ENCODE assay signal across 10 mouse cellular contexts in genomic region chr10:91242491-91243046, GRCm38 (mm10).
DNase-seq lines count a peak whose midpoint lies in the region; ATAC-seq and TF ChIP-seq lines count a peak whose summit lies in the region.
"Had no signal": no experiment of that assay in that cellular context is flagged by ENCODE, and none has a peak within 500 bp of the region (broad histone marks: within the 10 kb centered on the region; RNA-seq: fewer than 3 reads in every experiment).

No protein-coding gene starts in this region.

- intact Hi-C loops in heart, adult 2 months (cut with DNase I) = loop anchor here (5.0 kb wide), 1 partner anchor 180 kb away; no protein-coding TSS in a partner anchor
- intact Hi-C loops in heart, postnatal 36 days (cut with DNase I) = no loop called here

- DNase-seq in heart, adult 2 months = no peak
- DNase-seq in heart, postnatal 36 days = no peak
- DNase-seq in lung, adult 2 months = no peak
- DNase-seq in limb, embryonic 14.5 days (ENCODE audit: low spot score) = no peak
- DNase-seq in embryo, embryonic 11 days = no peak

- no peak for TF ChIP-seq POLR2A in heart, adult 2 months (IDR thresholded peaks at IDR 0.05; ENCODE audit: insufficient read depth, low read depth, low read length)
- TF ChIP-seq POLR2A in lung, adult 2 months (IDR thresholded peaks at IDR 0.05; ENCODE audit: borderline replicate concordance, extremely low read depth, low read depth, low read length) = no peak
- TF ChIP-seq POLR2A in limb, embryonic 14.5 days (IDR thresholded peaks at IDR 0.05; ENCODE audit: borderline replicate concordance, extremely low read depth, insufficient read depth, insufficient read length) = no peak

- no peak overlapping the region for H3K9ac ChIP-seq in heart, adult 2 months (ENCODE audit: low read depth, low read length)
- H3K9ac ChIP-seq in lung, embryonic 15.5 days = no peak overlapping the region
- no peak overlapping the region for H3K9ac ChIP-seq in limb, embryonic 14.5 days (ENCODE audit: low read depth, low read length, severe bottlenecking)
- H3K9ac ChIP-seq in stomach, embryonic 14.5 days (replicated peaks; ENCODE audit: low read depth, low read length) = no peak overlapping the region
- H3K9ac ChIP-seq in midbrain, embryonic 16.5 days (ENCODE audit: low read depth, low read length) = no peak overlapping the region

- no peaks in the 10 kb centered on the region for H3K9me3 ChIP-seq in lung, embryonic 15.5 days
- no peaks in the 10 kb centered on the region for H3K9me3 ChIP-seq in limb, embryonic 14.5 days (ENCODE audit: control insufficient read depth, low read length)
- H3K9me3 ChIP-seq in stomach, embryonic 14.5 days (ENCODE audit: control insufficient read depth, low read depth, low read length) = no peaks in the 10 kb centered on the region
- no peaks in the 10 kb centered on the region for H3K9me3 ChIP-seq in midbrain, embryonic 16.5 days (replicated peaks; ENCODE audit: control insufficient read depth, low read length, poor library complexity, severe bottlenecking)

- no peak for TF ChIP-seq EP300 in heart, adult 2 months (IDR thresholded peaks at IDR 0.05; ENCODE audit: insufficient read depth, low read depth, low read length)

- 76% methylated on average over 5 of the region's 5 CpGs for whole genome bisulfite sequencing in heart, adult 2 months
- WGBS in lung, embryonic 15.5 days = 72% methylated on average over 5 of the region's 5 CpGs
- WGBS in lung, adult 2 months = 39% methylated on average over 5 of the region's 5 CpGs
- WGBS in limb, embryonic 14.5 days = 35% methylated on average over 5 of the region's 5 CpGs
- WGBS in stomach, embryonic 14.5 days = 70% methylated on average over 5 of the region's 5 CpGs
- WGBS in midbrain, embryonic 16.5 days = 66% methylated on average over 5 of the region's 5 CpGs

- peaks cover 16% of the 10 kb centered on the region for H3K4me1 ChIP-seq in heart, adult 2 months (ENCODE audit: control insufficient read depth, insufficient read depth, low read length)
- H3K4me1 ChIP-seq in lung, embryonic 15.5 days = peaks cover 43% of the 10 kb centered on the region
- H3K4me1 ChIP-seq in lung, adult 2 months (ENCODE audit: control insufficient read depth, insufficient read depth, low read length) = peaks cover 8% of the 10 kb centered on the region
- peaks cover 41% of the 10 kb centered on the region for H3K4me1 ChIP-seq in limb, embryonic 14.5 days (ENCODE audit: control insufficient read depth, insufficient read depth, low read length)
- peaks cover 15% of the 10 kb centered on the region for H3K4me1 ChIP-seq in stomach, embryonic 14.5 days (ENCODE audit: control insufficient read depth, insufficient read depth, low read length)
- peaks cover 4% of the 10 kb centered on the region; the same call in 1 of the 2 replicates for H3K4me1 ChIP-seq in midbrain, embryonic 16.5 days (ENCODE audit: control insufficient read depth, insufficient read depth, low read length)

- no peaks in the 10 kb centered on the region for H3K79me2 ChIP-seq in heart, adult 2 months (replicated peaks; ENCODE audit: control insufficient read depth, insufficient read depth, low read length)

- TF ChIP-seq CTCF in heart, adult 2 months (IDR thresholded peaks at IDR 0.05) = no peak
- TF ChIP-seq CTCF in lung, adult 2 months (IDR thresholded peaks at IDR 0.05; ENCODE audit: insufficient read depth, low read length) = no peak

- H3K36me3 ChIP-seq in heart, adult 2 months (ENCODE audit: control insufficient read depth, insufficient read depth, low read length) = peaks cover 7% of the 10 kb centered on the region
- H3K36me3 ChIP-seq in lung, embryonic 15.5 days = no peaks in the 10 kb centered on the region
- H3K36me3 ChIP-seq in limb, embryonic 14.5 days (ENCODE audit: control insufficient read depth, insufficient read depth, low read length) = no peaks in the 10 kb centered on the region
- no peaks in the 10 kb centered on the region for H3K36me3 ChIP-seq in stomach, embryonic 14.5 days (ENCODE audit: control insufficient read depth, insufficient read depth, low read length)
- no peaks in the 10 kb centered on the region for H3K36me3 ChIP-seq in midbrain, embryonic 16.5 days (ENCODE audit: control insufficient read depth, insufficient read depth, low read length)

- H3K27ac ChIP-seq in heart, adult 2 months = peak overlapping the region; percentile 69
- peak overlapping the region; percentile 92 for H3K27ac ChIP-seq in lung, embryonic 15.5 days
- H3K27ac ChIP-seq in limb, embryonic 14.5 days (replicated peaks; ENCODE audit: low read depth, low read length) = peak overlapping the region; percentile 84
- peak overlapping the region; percentile 78; the same call in 1 of the 2 replicates for H3K27ac ChIP-seq in stomach, embryonic 14.5 days (ENCODE audit: low read length)
- no peak overlapping the region for H3K27ac ChIP-seq in midbrain, embryonic 16.5 days (ENCODE audit: low read length)
- H3K27ac ChIP-seq: left cerebral cortex, adult 2 months had no signal

- no peak for ATAC-seq in lung, embryonic 15.5 days (ENCODE audit: borderline replicate concordance, extremely low read depth, low FRiP score, low TSS enrichment)
- no peak for ATAC-seq in limb, embryonic 14.5 days (ENCODE audit: low FRiP score, low read depth)
- no peak for ATAC-seq in stomach, embryonic 14.5 days (ENCODE audit: insufficient number of reproducible peaks, insufficient read depth, low FRiP score, low read depth)
- ATAC-seq in midbrain, embryonic 16.5 days = no peak
- ATAC-seq: forebrain, embryonic 14.5 days had no signal

- no peak overlapping the region for H3K4me3 ChIP-seq in heart, adult 2 months
- no peak overlapping the region for H3K4me3 ChIP-seq in lung, embryonic 15.5 days
- no peak overlapping the region for H3K4me3 ChIP-seq in lung, adult 2 months (replicated peaks; ENCODE audit: extremely low read depth, low read depth, low read length)
- no peak overlapping the region for H3K4me3 ChIP-seq in limb, embryonic 14.5 days (replicated peaks; ENCODE audit: low read length)
- H3K4me3 ChIP-seq in stomach, embryonic 14.5 days (ENCODE audit: low read depth, low read length) = no peak overlapping the region
- H3K4me3 ChIP-seq in midbrain, embryonic 16.5 days (ENCODE audit: low read depth, low read length) = no peak overlapping the region
- H3K4me3 ChIP-seq: left cerebral cortex, adult 2 months had no signal

- H3K4me2 ChIP-seq in lung, embryonic 15.5 days = peak overlapping the region; percentile 3; the same call in 1 of the 2 replicates
- peak overlapping the region; percentile 16; the same call in 1 of the 2 replicates for H3K4me2 ChIP-seq in limb, embryonic 14.5 days (replicated peaks; ENCODE audit: low read depth, low read length, severe bottlenecking)
- no peak overlapping the region for H3K4me2 ChIP-seq in stomach, embryonic 14.5 days (replicated peaks; ENCODE audit: low read depth, low read length)
- no peak overlapping the region for H3K4me2 ChIP-seq in midbrain, embryonic 16.5 days (ENCODE audit: low read length)

- no peaks in the 10 kb centered on the region for H3K27me3 ChIP-seq in heart, adult 2 months (ENCODE audit: control insufficient read depth, insufficient read depth, low read length)
- H3K27me3 ChIP-seq in lung, embryonic 15.5 days = no peaks in the 10 kb centered on the region
- no peaks in the 10 kb centered on the region for H3K27me3 ChIP-seq in limb, embryonic 14.5 days (ENCODE audit: control insufficient read depth, insufficient read depth, low read length)
- no peaks in the 10 kb centered on the region for H3K27me3 ChIP-seq in stomach, embryonic 14.5 days (ENCODE audit: control insufficient read depth, insufficient read depth, low read length)
- no peaks in the 10 kb centered on the region for H3K27me3 ChIP-seq in midbrain, embryonic 16.5 days (ENCODE audit: control insufficient read depth, insufficient read depth, low read depth, low read length)

Comparison
In these comparisons a context has a peak if more than half of its experiments do, and no peak if none do; other contexts are left out.
1. H3K4me2 ChIP-seq: peak in lung, embryonic 15.5 days (single experiment) and limb, embryonic 14.5 days (single experiment); none in stomach, embryonic 14.5 days (single experiment) and midbrain, embryonic 16.5 days (single experiment).